Mouse (Mus musculus): ENCODE data around the gene Srd5a1. TPM values are rescaled to one million over a fixed set of nuclear protein-coding genes. Genes with fewer than 3 reads are reported as not detected.

Srd5a1 gene
- polyA plus RNA-seq, 1 experiment from 2014 or later, result 8.2 TPM

DNA sequence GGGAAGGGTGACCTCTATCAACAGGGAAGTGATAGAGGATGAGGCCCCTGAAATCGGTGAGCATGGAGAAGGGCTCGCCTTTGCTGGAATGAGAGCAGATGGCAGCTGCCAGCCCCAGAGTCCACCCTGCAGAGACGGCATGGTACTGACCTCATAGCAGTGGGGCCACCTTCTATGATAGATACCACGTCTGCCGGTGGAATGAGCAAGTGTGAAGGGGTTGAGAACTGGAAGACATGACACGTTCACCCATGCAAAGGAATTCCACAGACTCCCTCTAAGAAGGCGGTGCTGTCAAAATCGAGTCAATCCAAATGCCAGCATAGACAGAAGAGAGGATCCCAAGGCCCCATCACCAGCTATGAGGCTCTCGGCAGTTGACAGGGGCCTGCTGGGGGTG lies 57.0 kb downstream of the Srd5a1 start:
- Histone ChIP-seq H3K27ac (replicated peaks) (no peak overlapping the region), H3K27me3 (replicated peaks) (peaks cover 20% of the 10 kb centered on the region; the same call in 1 of the 2 replicates), H3K36me3 (no peaks in the 10 kb centered on the region), H3K4me3 (no peak overlapping the region), H3K4me1 (peaks cover 2% of the 10 kb centered on the region), H3K9ac (no peak overlapping the region), H3K4me2 (no peak overlapping the region), H3K9me3 (no peaks in the 10 kb centered on the region)
- 56% methylated on average over 9 of the region's 9 CpGs for WGBS
- no peak for ATAC-seq (ENCODE audit: extremely low read depth, insufficient number of reproducible peaks, low FRiP score, low TSS enrichment)

DNA sequence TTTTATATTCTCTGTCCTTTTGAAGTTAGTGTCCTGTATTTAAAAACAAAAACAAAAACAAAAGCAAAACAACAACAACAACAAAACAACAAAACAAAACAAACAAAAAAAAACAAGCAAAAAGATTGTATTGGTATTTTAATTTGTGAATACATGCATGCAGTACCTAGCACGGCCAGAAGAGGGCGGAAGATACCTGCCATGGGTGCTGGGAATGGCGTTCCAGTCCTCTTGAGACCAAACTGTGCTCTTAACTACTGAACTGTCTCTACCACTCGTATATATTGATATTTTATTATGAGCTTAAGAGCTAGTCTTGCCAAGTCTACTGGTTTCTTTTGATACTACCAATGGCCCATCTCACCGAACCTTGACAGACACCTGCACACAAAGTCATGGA lies 58.2 kb downstream of the Srd5a1 start:
- Histone ChIP-seq H3K27me3 (replicated peaks) (peaks cover 17% of the 10 kb centered on the region; the same call in 1 of the 2 replicates), H3K4me3 (no peak overlapping the region), H3K9me3 (no peaks in the 10 kb centered on the region), H3K27ac (replicated peaks) (no peak overlapping the region), H3K4me1 (peaks cover under 1% of the 10 kb centered on the region; the same call in 1 of the 2 replicates), H3K4me2 (no peak overlapping the region), H3K9ac (no peak overlapping the region), H3K36me3 (no peaks in the 10 kb centered on the region)
- ATAC-seq (ENCODE audit: extremely low read depth, insufficient number of reproducible peaks, low FRiP score, low TSS enrichment), result no peak
- WGBS, result 17% methylated on average over 5 of the region's 5 CpGs

DNA sequence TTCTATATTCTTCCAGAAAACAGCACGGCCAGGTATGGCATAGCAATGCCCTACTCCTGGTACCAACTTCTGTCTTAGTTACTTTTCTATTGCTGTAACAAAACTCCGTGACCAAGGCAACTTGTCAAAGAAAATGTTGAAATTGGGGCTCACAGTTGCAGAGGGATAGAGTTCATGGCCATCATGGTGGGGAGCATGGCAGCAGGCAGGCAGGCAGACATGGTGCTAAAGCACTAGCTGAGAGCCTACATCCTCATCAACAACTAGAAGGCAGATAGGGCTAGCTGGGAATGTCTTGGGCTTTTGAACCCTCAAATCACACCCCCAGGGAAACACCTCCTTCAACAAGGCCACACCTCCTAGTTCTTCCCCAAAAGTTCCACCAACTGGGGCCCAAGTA lies 60.4 kb downstream of the Srd5a1 start:
- H3K27me3 ChIP-seq (replicated peaks), result peaks cover 5% of the 10 kb centered on the region; the same call in 1 of the 2 replicates
- no peak for ATAC-seq (ENCODE audit: extremely low read depth, insufficient number of reproducible peaks, low FRiP score, low TSS enrichment)
- peaks cover 6% of the 10 kb centered on the region; the same call in 1 of the 2 replicates for H3K4me1 ChIP-seq
- H3K36me3 ChIP-seq, result no peaks in the 10 kb centered on the region
- no peak overlapping the region for H3K9ac ChIP-seq
- H3K4me2 ChIP-seq, result no peak overlapping the region
- 78% methylated on average over 2 of the region's 2 CpGs for WGBS
- no peak overlapping the region for H3K4me3 ChIP-seq
- no peaks in the 10 kb centered on the region for H3K9me3 ChIP-seq
- no peak overlapping the region for H3K27ac ChIP-seq (replicated peaks)

DNA sequence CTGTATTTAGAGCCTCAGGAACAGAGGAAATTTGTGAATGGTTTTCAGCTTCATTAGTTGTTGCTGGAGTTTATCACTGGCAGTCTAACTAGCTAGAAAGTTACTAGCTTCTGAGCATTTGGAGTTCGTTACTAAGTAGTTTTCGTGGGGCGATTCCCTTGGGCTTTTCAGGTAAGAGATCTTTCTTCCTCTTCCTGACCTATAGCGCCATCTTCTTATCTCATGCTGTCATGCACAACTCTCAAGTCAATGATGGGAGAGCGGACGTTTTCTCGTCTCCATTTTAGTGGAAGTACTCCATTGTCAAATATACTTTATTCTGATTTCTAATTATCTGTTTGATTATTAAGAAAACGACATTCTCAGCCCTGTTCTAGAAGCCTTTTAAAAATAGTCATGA lies 61.3 kb downstream of the Srd5a1 start:
- Histone ChIP-seq H3K9ac (no peak overlapping the region), H3K36me3 (no peaks in the 10 kb centered on the region), H3K27ac (replicated peaks) (no peak overlapping the region), H3K9me3 (no peaks in the 10 kb centered on the region), H3K4me1 (peaks cover 6% of the 10 kb centered on the region; the same call in 1 of the 2 replicates), H3K4me2 (no peak overlapping the region), H3K27me3 (replicated peaks) (peaks cover 9% of the 10 kb centered on the region; the same call in 1 of the 2 replicates), H3K4me3 (no peak overlapping the region)
- no peak for ATAC-seq (ENCODE audit: extremely low read depth, insufficient number of reproducible peaks, low FRiP score, low TSS enrichment)
- 36% methylated on average over 8 of the region's 8 CpGs for WGBS

DNA sequence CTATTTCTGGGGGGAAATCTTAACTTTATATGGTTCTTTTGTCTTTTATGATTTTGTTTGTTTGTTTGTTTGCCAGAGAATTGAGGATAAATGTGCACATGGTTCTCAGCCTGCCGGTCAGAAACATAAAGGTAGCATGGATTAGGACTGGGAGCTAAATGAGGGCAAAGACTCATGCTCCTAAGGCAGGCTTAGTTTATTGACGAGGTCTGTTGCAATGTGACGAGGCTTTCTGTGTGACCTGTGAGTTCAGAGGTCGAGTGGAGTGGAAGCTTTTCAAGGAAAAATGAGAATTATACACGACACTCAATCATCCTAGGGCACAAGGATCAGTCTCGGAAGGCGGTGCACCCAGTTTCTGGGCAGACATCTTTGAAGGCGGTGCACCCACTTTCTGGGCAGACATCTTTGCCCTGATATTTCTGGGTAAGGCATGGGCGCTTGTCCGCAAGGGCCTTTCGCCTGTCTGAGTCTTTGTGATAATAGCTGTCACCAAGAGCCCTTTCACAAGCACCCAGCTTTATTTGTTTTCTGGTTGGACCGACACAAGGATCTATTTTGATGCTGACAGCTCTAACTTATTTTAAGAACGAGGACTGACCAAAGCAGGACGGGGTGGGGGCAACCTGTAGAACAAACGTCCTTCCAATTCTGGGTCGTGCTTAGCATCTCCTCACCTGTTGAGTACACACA lies 63.6 kb downstream of the Srd5a1 start:
- Histone ChIP-seq H3K9me3 (no peaks in the 10 kb centered on the region), H3K4me1 (peaks cover 24% of the 10 kb centered on the region), H3K4me2 (no peak overlapping the region), H3K36me3 (no peaks in the 10 kb centered on the region), H3K4me3 (no peak overlapping the region), H3K27me3 (replicated peaks) (peaks cover 9% of the 10 kb centered on the region; the same call in 1 of the 2 replicates), H3K27ac (replicated peaks) (no peak overlapping the region), H3K9ac (no peak overlapping the region)
- no peak for ATAC-seq (ENCODE audit: extremely low read depth, insufficient number of reproducible peaks, low FRiP score, low TSS enrichment)
- WGBS, result 51% methylated on average over 16 of the region's 16 CpGs

DNA sequence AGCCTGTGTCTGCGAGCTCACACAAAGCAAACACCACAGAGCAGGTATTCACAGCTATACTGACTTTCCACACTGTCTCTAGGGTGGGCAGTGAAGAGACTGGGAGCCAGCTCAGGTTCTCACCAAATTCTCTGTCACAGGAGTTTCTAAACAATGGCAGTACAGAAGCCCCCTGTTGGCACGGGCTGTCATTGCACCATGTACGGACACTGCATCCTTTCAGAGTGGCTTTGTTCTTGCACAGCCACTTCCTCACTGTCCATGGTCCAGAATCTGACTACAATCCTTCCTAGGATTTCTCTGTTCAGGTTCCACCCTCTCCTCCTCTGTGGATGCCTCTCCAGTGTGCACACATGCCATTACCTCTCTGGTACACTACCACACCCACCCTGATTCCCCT lies 66.2 kb downstream of the Srd5a1 start:
- 25% methylated on average over 3 of the region's 3 CpGs for WGBS
- Histone ChIP-seq H3K9me3 (no peaks in the 10 kb centered on the region), H3K4me3 (no peak overlapping the region), H3K27ac (replicated peaks) (no peak overlapping the region), H3K27me3 (replicated peaks) (peaks cover 4% of the 10 kb centered on the region; the same call in 1 of the 2 replicates), H3K4me2 (no peak overlapping the region), H3K4me1 (peaks cover 50% of the 10 kb centered on the region), H3K36me3 (no peaks in the 10 kb centered on the region), H3K9ac (no peak overlapping the region)
- no peak for ATAC-seq (ENCODE audit: extremely low read depth, insufficient number of reproducible peaks, low FRiP score, low TSS enrichment)

DNA sequence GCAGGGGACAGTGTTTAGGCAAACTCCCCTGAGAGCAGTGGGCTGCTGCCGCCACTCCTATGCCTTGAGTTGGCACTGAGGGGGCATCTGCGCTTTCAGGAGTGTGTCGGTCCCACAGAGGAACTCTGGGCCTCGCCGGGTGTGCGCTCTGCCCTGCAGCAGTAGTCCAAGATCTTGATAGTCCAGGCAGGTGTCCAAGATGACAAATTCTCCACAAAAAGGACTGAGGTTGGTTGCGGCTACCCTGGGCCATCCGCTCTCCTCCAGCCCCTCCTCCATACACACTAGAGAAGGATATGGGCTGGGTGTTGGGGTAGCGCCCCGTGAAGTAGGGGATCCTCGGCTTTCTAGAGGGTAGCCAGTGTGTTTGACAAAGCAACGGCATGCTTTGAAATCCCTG lies 67.6 kb downstream of the Srd5a1 start:
- Histone ChIP-seq H3K27me3 (replicated peaks) (0 out of 2 replicates have a peak, but pooled peaks cover 4% of the 10 kb centered on the region), H3K36me3 (no peaks in the 10 kb centered on the region), H3K9me3 (no peaks in the 10 kb centered on the region), H3K4me1 (peaks cover 64% of the 10 kb centered on the region), H3K4me2 (peak overlapping the region; percentile 66), H3K27ac (replicated peaks) (peak overlapping the region; percentile 92), H3K9ac (peak overlapping the region; percentile 73), H3K4me3 (peak overlapping the region; percentile 34)
- no peak; the same call in 1 of the 2 replicates for ATAC-seq (ENCODE audit: extremely low read depth, insufficient number of reproducible peaks, low FRiP score, low TSS enrichment)
- WGBS, result 38% methylated on average over 12 of the region's 12 CpGs

DNA sequence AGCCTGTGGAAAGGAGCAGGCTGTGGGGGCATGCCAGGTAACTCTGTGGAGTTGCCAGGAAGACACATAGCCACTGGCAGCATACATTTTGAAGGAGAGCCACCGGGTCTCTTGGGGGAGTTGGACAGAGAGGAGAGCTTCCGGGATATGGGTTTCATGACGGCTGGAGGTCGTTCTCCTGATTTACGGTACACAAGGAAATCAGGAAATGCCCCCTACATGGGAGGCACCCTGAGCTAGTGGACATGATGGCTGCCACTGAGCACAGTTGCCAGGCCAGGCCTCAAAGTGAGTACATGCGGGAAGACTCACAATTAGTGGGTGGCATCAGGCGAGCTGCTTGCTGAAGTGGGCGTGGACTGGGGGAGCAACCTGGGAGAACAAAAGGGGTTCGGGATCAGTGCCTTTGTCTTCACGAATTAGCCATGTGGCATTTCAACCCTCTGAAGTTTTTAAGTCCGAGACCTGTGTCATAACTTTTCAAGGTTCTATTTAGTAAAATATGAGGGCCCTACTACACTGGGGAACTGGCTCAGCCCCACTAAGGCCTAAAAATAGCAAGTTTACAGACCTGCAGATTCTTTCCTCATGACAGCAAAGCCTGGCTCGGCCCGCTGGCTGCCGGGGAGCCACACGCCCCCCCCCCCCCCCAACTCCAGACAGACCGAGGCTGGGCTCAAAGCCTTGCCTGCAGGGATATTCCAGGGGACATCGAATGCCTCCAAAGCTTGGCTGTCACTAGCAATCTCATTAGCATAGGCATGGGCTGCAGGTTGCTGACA lies 68.5 kb downstream of the Srd5a1 start:
- Histone ChIP-seq H3K9me3 (no peaks in the 10 kb centered on the region), H3K4me1 (peaks cover 69% of the 10 kb centered on the region), H3K27me3 (replicated peaks) (0 out of 2 replicates have a peak, but pooled peaks cover 4% of the 10 kb centered on the region), H3K4me2 (peak overlapping the region; percentile 66), H3K9ac (peak overlapping the region; percentile 73), H3K4me3 (peak overlapping the region; percentile 34; the same call in 1 of the 2 replicates), H3K36me3 (no peaks in the 10 kb centered on the region), H3K27ac (replicated peaks) (peak overlapping the region; percentile 92)
- 38% methylated on average over 17 of the region's 17 CpGs for WGBS
- no peak; the same call in 1 of the 2 replicates for ATAC-seq (ENCODE audit: extremely low read depth, insufficient number of reproducible peaks, low FRiP score, low TSS enrichment)

DNA sequence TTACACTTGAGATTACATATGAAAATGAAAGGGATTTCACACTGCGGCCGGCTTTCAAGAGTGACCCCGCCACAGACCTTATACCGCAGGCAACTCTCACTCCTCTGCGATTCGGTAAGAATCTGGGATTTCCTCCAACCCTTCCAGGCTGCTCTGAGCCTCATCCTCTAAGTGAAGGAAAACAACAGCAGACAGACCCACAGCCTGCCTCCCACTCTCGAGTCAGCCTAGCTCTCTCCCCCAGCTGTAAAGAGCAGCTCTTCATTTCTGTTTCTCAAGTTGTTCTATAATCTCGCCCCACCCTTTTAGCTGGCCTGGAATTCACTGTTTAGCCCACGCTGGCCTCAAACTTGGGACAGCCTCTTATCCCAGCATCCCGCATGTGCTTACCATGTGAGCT lies 69.5 kb downstream of the Srd5a1 start:
- Histone ChIP-seq H3K9ac (peak overlapping the region; percentile 37; the same call in 1 of the 2 replicates), H3K4me3 (no peak overlapping the region), H3K27me3 (replicated peaks) (0 out of 2 replicates have a peak, but pooled peaks cover 4% of the 10 kb centered on the region), H3K4me1 (peaks cover 71% of the 10 kb centered on the region), H3K4me2 (peak overlapping the region; percentile 25; the same call in 1 of the 2 replicates), H3K9me3 (no peaks in the 10 kb centered on the region), H3K36me3 (no peaks in the 10 kb centered on the region), H3K27ac (replicated peaks) (peak overlapping the region; percentile 92)
- ATAC-seq (ENCODE audit: extremely low read depth, insufficient number of reproducible peaks, low FRiP score, low TSS enrichment), result no peak
- WGBS, result 53% methylated on average over 10 of the region's 10 CpGs

DNA sequence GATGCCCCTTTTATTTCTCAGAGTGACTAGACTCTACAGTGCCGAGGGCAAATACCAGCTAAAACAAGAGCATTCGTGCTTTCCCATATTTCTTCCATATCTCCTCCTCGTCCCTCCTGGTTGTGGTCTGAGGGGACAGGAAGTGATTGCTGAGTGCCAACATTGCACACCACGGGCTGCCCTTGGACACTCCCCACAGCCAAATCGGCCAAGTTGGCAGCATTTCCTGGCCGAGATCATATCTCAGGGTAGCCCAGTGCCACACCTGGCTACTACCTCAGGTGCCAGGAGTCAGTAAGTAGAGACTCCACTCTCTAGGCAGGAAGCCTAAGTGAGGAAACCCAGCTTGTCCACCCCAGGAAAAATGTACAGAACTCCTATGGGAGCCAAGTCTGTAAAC lies 70.0 kb downstream of the Srd5a1 start:
- H3K27me3 ChIP-seq (replicated peaks), result 0 out of 2 replicates have a peak, but pooled peaks cover 4% of the 10 kb centered on the region
- peaks cover 73% of the 10 kb centered on the region for H3K4me1 ChIP-seq
- no peak for ATAC-seq (ENCODE audit: extremely low read depth, insufficient number of reproducible peaks, low FRiP score, low TSS enrichment)
- H3K4me2 ChIP-seq, result 0 out of 2 replicates have a peak overlapping the region, but pooled peaks have one; percentile 25
- 54% methylated on average over 6 of the region's 6 CpGs for WGBS
- H3K4me3 ChIP-seq, result no peak overlapping the region
- H3K9ac ChIP-seq, result peak overlapping the region; percentile 37; the same call in 1 of the 2 replicates
- no peaks in the 10 kb centered on the region for H3K9me3 ChIP-seq
- H3K36me3 ChIP-seq, result no peaks in the 10 kb centered on the region
- peak overlapping the region; percentile 92 for H3K27ac ChIP-seq (replicated peaks)

DNA sequence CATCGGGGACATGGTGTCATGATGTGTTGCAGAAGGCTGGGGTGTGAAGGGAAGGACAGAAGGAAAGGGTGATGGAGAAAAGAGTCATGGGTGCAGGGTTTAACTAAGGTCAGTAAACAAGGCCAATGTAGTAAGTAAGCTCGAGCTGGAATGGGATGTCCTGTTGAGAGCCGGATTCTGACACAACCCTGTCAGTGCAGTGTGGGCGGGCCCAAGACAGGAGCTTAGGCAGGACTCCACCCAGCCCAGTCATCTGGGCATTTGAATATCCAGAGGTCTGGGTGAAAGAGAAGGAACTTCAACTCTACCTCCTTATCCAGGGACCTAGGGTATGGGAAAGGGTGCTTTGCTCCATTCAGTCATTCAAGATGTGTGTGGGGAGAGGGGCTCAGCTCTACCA lies 72.9 kb downstream of the Srd5a1 start:
- WGBS, result 17% methylated on average over 4 of the region's 4 CpGs
- Histone ChIP-seq H3K4me2 (0 out of 2 replicates have a peak overlapping the region, but pooled peaks have one; percentile 1), H3K9me3 (no peaks in the 10 kb centered on the region), H3K4me1 (peaks cover 73% of the 10 kb centered on the region), H3K27ac (replicated peaks) (peak overlapping the region; percentile 10; the same call in 1 of the 2 replicates), H3K9ac (peak overlapping the region; percentile 42), H3K27me3 (replicated peaks) (no peaks in the 10 kb centered on the region), H3K4me3 (no peak overlapping the region), H3K36me3 (no peaks in the 10 kb centered on the region)
- ATAC-seq (ENCODE audit: extremely low read depth, insufficient number of reproducible peaks, low FRiP score, low TSS enrichment), result no peak

Data from heart, embryonic 13.5 days (tissue).